Mouse (Mus musculus) erythroid progenitor cell, adult 5-6 weeks (primary cell): Measurements from ENCODE around the gene Fgfbp1. TPM values are rescaled to one million over a fixed set of nuclear protein-coding genes. Genes with fewer than 3 reads are reported as not detected.

Experiments used
- ATAC-seq: replicated peaks from 2 replicates; pipeline ENCODE4 v1.8.0; 2016; ENCODE audit warnings: moderate number of reproducible peaks, mild to moderate bottlenecking, moderate TSS enrichment, inconsistent platforms; ENCODE audit not compliant: poor library complexity, low FRiP score, severe bottlenecking
- total RNA-seq, 2 experiments: library from RNA; stranded (forward) in 1 of 2; stranded (reverse) in 1 of 2; fragments of 150-400 nt in 1 of 2; fragments of 186-747, 209-891 nt in 1 of 2; gene quantifications; 2 replicates each; pipeline versions ENCODE4 v1.2.3 to v1.2.4; 2015 to 2017; ENCODE audit warnings: low replicate concordance in 2 of 2

Gene Fgfbp1
- total RNA-seq, 2 experiments from 2014 or later, result not detected

DNA sequence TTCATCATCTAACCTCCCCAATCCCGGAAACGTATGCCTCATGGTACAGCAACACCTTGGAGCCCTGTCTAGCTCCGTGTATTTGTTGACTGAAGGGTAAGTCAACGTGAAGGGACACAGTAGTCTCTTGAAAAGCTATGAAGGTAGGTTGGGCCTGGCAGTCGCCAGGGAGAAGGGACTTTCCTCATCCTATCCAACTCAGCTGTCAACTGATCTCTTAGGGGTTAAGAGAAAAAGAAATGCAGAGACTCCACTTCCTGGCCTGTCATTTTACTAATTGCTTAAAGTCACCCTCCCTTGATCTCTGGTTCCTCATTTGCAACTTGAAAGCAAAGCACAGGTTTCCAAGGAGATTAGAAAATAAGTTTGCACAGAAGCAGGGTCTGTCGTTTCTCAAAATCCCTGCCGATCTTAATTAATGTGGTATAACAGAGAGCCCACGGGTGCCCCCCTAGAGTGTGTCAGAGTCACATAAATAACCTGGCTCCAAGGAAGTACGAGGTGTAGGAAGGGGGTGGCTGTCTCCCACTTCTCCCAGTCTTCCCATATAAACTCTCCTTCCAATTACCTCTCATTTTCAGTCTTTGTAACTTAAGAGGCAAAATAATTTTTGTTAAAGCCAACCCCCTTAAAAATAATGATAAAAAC is 34.1 kb downstream of the Fgfbp1 start:
- ATAC-seq, result no peak

DNA sequence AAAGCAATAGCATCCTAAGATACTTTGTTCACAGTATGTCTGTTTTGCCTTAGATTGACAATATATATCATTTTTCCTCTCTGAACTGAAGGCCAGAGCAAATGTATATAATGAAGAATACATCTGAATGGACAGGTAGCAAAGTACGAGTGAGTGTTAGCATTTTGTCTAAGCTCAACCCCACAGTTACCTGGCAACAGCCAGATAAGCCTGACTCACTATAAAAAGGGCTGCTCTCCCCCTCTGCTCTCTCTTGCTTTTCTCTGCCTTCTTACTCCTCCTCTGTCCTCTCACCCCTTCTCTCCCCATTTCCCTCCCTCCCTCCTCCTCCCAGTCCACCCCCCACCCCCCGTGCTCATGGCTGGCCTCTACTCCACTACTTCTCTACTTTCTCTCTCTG is 48.3 kb downstream of the Fgfbp1 start:
- no peak for ATAC-seq

Other genes starting within 250 kb of the Fgfbp1 start
- gene Bst1, start 162.9 kb downstream of the Fgfbp1 start, total RNA-seq (2015; ENCODE audit: low replicate concordance), result 0.72 and 13.8 TPM in 2 replicates
- 6.5 and 9.2 TPM in 2 replicates for gene Bst1, start 162.9 kb downstream of the Fgfbp1 start, total RNA-seq (2017; ENCODE audit: low replicate concordance)
- gene Fbxl5, start 160.1 kb downstream of the Fgfbp1 start, total RNA-seq (2015; ENCODE audit: low replicate concordance), result 18.7 and 21.8 TPM in 2 replicates
- 14.6 and 24.0 TPM in 2 replicates for gene Fbxl5, start 160.1 kb downstream of the Fgfbp1 start, total RNA-seq (2017; ENCODE audit: low replicate concordance)
- gene Cd38, start 113.2 kb downstream of the Fgfbp1 start, total RNA-seq (2015; ENCODE audit: low replicate concordance), result 14.4 and 18.0 TPM in 2 replicates
- gene Cd38, start 113.2 kb downstream of the Fgfbp1 start, total RNA-seq (2017; ENCODE audit: low replicate concordance), result 5.8 and 7.6 TPM in 2 replicates
- 2.2 TPM in 1 of 2 replicates, not detected in the other for gene Gm7879, start 68.6 kb downstream of the Fgfbp1 start, total RNA-seq (2015; ENCODE audit: low replicate concordance)
- gene Gm7879, start 68.6 kb downstream of the Fgfbp1 start, total RNA-seq (2017; ENCODE audit: low replicate concordance), result 0.53 TPM in 1 of 2 replicates, not detected in the other
- 21.4 and 32.1 TPM in 2 replicates for gene Prom1, start 120.3 kb upstream of the Fgfbp1 start, total RNA-seq (2015; ENCODE audit: low replicate concordance)
- gene Prom1, start 120.3 kb upstream of the Fgfbp1 start, total RNA-seq (2017; ENCODE audit: low replicate concordance), result 19.4 and 24.8 TPM in 2 replicates
- 200 and 222 TPM in 2 replicates for gene Tapt1, start 244.8 kb upstream of the Fgfbp1 start, total RNA-seq (2015; ENCODE audit: low replicate concordance)
- 235 and 267 TPM in 2 replicates for gene Tapt1, start 244.8 kb upstream of the Fgfbp1 start, total RNA-seq (2017; ENCODE audit: low replicate concordance)